Mouse (Mus musculus): ENCODE results near the gene Chaf1b. TPM values are rescaled to one million over a fixed set of nuclear protein-coding genes. Genes with fewer than 3 reads are reported as not detected.

Gene Chaf1b
- 39.0 and 41.1 TPM in 2 replicates for polyA plus RNA-seq (2014; fragmentation: Nextera tagmentation; extraction: Ambion mirVana)

DNA sequence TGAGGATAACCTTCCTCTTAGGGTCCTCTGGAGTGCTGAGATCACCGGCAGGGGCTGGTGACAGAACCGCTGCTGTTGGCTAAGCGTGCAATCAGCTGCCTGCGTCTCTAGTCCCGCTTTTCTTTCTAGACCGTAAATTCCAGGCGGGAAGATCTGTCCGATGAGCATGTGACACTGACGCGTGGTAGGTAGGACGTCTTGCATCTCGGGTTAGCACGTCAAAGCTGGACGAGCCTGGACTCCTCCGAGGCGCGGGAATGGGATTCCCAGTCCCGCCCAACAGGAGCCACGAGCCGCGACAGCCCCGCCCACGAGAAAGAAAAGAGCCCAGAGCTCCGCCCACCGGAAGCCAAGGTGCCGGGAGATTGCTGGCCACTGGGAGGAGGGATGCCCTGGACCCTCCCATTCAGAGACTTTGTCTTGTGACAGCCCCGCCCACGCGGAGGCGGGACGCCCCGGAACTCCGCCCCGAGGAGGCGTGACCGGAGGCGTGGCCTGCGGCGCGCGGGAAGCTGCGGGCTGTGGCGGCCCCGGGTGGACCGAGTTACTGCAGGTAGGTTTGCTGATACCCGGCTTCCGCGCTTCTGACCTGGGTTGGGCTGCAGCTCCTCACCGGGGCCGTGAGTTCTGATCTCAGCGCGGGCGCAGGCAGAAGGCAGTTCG, at the start of gene Chaf1b:
Chaf1b (plus strand) TSS at position 479 of the 663 bp plus-strand sequence.
- Histone ChIP-seq H3K27me3 (ENCODE audit: control insufficient read depth, insufficient read depth, low read length) (no peaks in the 10 kb centered on the region), H3K9me3 (ENCODE audit: control insufficient read depth, low read length) (no peaks in the 10 kb centered on the region), H3K4me3 (ENCODE audit: control insufficient read depth in 1 of 2, insufficient read depth in 1 of 2, low read depth in 1 of 2, low read length in 2 of 2) (peak within 1 kb of the TSS; percentile 82 to 90), H3K36me3 (ENCODE audit: control insufficient read depth, insufficient read depth, low read length) (peaks cover 19% of the 10 kb centered on the region), H3K4me2 (ENCODE audit: low read length) (peak within 1 kb of the TSS; percentile 93), H3K27ac (replicated peaks in 1 of 2; ENCODE audit: control insufficient read depth in 1 of 2, insufficient read depth in 1 of 2, low read depth in 2 of 2, low read length in 2 of 2) (no peak within 1 kb of the TSS), H3K4me1 (ENCODE audit: control insufficient read depth in 2 of 2, insufficient read depth in 2 of 2, low read length in 2 of 2) (peaks cover 0 to 7% of the 10 kb centered on the region in 2 experiments; a peak in 3 of 4 replicates), H3K9ac (ENCODE audit: low read length) (peak within 1 kb of the TSS; percentile 82)
- WGBS, result under 1% methylated on average over 53 of the region's 54 CpGs
- ATAC-seq (ENCODE audit: insufficient number of reproducible peaks, insufficient read depth, low FRiP score, low read depth), result peak; percentile 94

DNA sequence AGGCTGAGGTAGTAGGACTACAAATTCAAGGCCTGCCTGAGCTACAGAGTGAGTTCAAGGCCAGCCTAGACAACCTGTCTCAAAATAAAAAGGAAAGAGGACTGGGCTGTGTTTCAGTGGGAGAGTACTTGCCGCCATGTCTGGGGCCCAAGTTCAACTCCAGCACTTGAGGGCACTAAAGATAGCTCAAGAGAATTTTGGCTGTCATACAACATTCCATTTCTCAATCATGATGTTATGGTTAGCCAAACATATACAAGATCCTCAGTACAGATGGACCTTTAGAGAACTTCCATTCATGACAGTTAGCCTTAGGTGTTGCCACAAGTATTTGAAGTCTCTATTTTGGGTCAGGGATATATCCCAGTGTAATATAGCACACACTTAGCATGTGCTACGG, 49.6 kb upstream of the Chaf1b start:
- Histone ChIP-seq H3K9ac (ENCODE audit: low read length) (no peak overlapping the region), H3K4me2 (ENCODE audit: low read length) (peak overlapping the region; percentile 72), H3K36me3 (ENCODE audit: control insufficient read depth, insufficient read depth, low read length) (no peaks in the 10 kb centered on the region), H3K27me3 (ENCODE audit: control insufficient read depth, insufficient read depth, low read length) (no peaks in the 10 kb centered on the region), H3K9me3 (ENCODE audit: control insufficient read depth, low read length) (no peaks in the 10 kb centered on the region), H3K4me3 (ENCODE audit: control insufficient read depth in 1 of 2, insufficient read depth in 1 of 2, low read depth in 1 of 2, low read length in 2 of 2) (0 out of 4 replicates have a peak overlapping the region, but pooled peaks of 1 of the 2 experiments have one; percentile 1), H3K4me1 (ENCODE audit: control insufficient read depth in 2 of 2, insufficient read depth in 2 of 2, low read length in 2 of 2) (peaks cover 2 to 19% of the 10 kb centered on the region in 2 experiments), H3K27ac (replicated peaks in 1 of 2; ENCODE audit: control insufficient read depth in 1 of 2, insufficient read depth in 1 of 2, low read depth in 2 of 2, low read length in 2 of 2) (peak overlapping the region in 1 of 2 experiments; percentile 61; a peak in 2 of 4 replicates)
- no peak for ATAC-seq (ENCODE audit: insufficient number of reproducible peaks, insufficient read depth, low FRiP score, low read depth)
- 33% methylated on average over 2 of the region's 2 CpGs for WGBS

DNA sequence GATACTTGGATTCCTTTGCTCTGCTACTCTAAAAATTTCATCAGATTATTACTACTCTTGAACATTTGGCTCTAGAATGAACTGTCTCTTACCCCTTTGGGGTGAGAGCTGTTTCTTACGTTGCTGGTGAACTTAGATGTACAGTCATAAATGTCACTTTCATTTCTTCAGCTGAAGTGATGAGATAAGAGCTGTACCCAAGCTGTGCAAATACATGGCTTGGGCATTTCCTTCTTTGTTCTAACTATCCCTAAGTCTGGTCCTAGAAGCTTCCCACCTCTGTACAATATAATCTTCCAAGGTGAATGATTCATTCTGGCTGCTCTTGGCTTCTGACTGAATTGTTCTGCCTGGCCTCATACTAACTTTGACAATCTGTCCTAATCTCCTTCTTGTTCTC, 44.7 kb upstream of the Chaf1b start:
- Histone ChIP-seq H3K9me3 (ENCODE audit: control insufficient read depth, low read length) (no peaks in the 10 kb centered on the region), H3K4me1 (ENCODE audit: control insufficient read depth in 2 of 2, insufficient read depth in 2 of 2, low read length in 2 of 2) (peaks cover 0 to 8% of the 10 kb centered on the region in 2 experiments; a peak in 3 of 4 replicates), H3K27me3 (ENCODE audit: control insufficient read depth, insufficient read depth, low read length) (no peaks in the 10 kb centered on the region), H3K36me3 (ENCODE audit: control insufficient read depth, insufficient read depth, low read length) (peaks cover 11% of the 10 kb centered on the region; the same call in 1 of the 2 replicates), H3K4me2 (ENCODE audit: low read length) (no peak overlapping the region), H3K27ac (replicated peaks in 1 of 2; ENCODE audit: control insufficient read depth in 1 of 2, insufficient read depth in 1 of 2, low read depth in 2 of 2, low read length in 2 of 2) (no peak overlapping the region), H3K4me3 (ENCODE audit: control insufficient read depth in 1 of 2, insufficient read depth in 1 of 2, low read depth in 1 of 2, low read length in 2 of 2) (no peak overlapping the region), H3K9ac (ENCODE audit: low read length) (no peak overlapping the region)
- 91% methylated on average over 1 of the region's 1 CpGs for WGBS
- ATAC-seq (ENCODE audit: insufficient number of reproducible peaks, insufficient read depth, low FRiP score, low read depth), result no peak

DNA sequence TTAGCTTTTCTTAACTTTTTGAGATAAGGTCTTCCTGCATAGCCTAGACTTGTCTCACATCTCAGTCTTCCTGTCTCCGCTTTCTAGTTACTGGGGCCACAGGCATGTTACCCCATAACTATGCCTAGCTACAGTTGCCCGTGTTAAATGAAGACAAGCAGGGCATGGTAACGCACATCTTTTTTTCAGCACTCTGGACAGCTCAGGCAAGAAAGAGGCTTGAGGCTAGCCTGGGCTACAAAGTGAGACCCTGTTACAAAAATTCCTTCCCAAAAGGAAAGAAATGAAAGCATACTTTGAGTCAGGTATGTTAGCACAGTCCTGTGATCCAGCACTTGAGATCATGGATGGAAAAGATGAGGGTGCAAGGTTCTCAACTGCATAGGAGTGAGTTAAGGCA, 33.2 kb upstream of the Chaf1b start:
- ATAC-seq (ENCODE audit: insufficient number of reproducible peaks, insufficient read depth, low FRiP score, low read depth), result no peak
- 94% methylated on average over 3 of the region's 3 CpGs for WGBS

DNA sequence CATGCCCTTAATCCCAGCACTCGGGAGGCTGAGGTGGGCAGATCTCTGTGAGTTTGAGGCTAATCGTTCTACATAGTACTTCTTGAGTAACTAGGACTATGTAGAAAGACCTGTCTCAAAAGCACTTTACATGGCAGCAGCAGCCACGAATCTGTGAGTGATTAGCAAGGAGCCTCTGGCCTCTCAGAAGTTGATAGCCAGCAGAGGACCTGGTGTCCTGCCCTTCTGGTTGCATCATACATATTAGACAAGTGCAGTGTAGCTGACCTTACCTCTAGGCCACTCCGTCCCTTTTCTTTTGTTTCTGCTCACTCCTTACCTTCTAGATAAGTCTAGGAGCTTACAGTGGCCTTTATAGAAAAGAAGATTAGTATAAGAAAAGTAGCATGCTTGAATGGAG, 23.7 kb upstream of the Chaf1b start:
- Histone ChIP-seq H3K27me3 (ENCODE audit: control insufficient read depth, insufficient read depth, low read length) (no peaks in the 10 kb centered on the region), H3K9me3 (ENCODE audit: control insufficient read depth, low read length) (no peaks in the 10 kb centered on the region), H3K27ac (replicated peaks in 1 of 2; ENCODE audit: control insufficient read depth in 1 of 2, insufficient read depth in 1 of 2, low read depth in 2 of 2, low read length in 2 of 2) (no peak overlapping the region), H3K4me3 (ENCODE audit: control insufficient read depth in 1 of 2, insufficient read depth in 1 of 2, low read depth in 1 of 2, low read length in 2 of 2) (no peak overlapping the region), H3K36me3 (ENCODE audit: control insufficient read depth, insufficient read depth, low read length) (peaks cover 96% of the 10 kb centered on the region), H3K4me1 (ENCODE audit: control insufficient read depth in 2 of 2, insufficient read depth in 2 of 2, low read length in 2 of 2) (no peaks in the 10 kb centered on the region), H3K9ac (ENCODE audit: low read length) (no peak overlapping the region), H3K4me2 (ENCODE audit: low read length) (no peak overlapping the region)
- no peak for ATAC-seq (ENCODE audit: insufficient number of reproducible peaks, insufficient read depth, low FRiP score, low read depth)
- 83% methylated on average over 4 of the region's 4 CpGs for WGBS

More for the DNA sequence above, 33.2 kb upstream of the Chaf1b start:
- H3K4me3 ChIP-seq (ENCODE audit: control insufficient read depth in 1 of 2, insufficient read depth in 1 of 2, low read depth in 1 of 2, low read length in 2 of 2), result no peak overlapping the region
- no peak overlapping the region for H3K27ac ChIP-seq (replicated peaks in 1 of 2; ENCODE audit: control insufficient read depth in 1 of 2, insufficient read depth in 1 of 2, low read depth in 2 of 2, low read length in 2 of 2)
- H3K36me3 ChIP-seq (ENCODE audit: control insufficient read depth, insufficient read depth, low read length), result peaks cover 96% of the 10 kb centered on the region
- no peaks in the 10 kb centered on the region for H3K27me3 ChIP-seq (ENCODE audit: control insufficient read depth, insufficient read depth, low read length)
- H3K4me1 ChIP-seq (ENCODE audit: control insufficient read depth in 2 of 2, insufficient read depth in 2 of 2, low read length in 2 of 2), result no peaks in the 10 kb centered on the region
- no peak overlapping the region for H3K9ac ChIP-seq (ENCODE audit: low read length)
- H3K9me3 ChIP-seq (ENCODE audit: control insufficient read depth, low read length), result no peaks in the 10 kb centered on the region
- no peak overlapping the region for H3K4me2 ChIP-seq (ENCODE audit: low read length)

DNA sequence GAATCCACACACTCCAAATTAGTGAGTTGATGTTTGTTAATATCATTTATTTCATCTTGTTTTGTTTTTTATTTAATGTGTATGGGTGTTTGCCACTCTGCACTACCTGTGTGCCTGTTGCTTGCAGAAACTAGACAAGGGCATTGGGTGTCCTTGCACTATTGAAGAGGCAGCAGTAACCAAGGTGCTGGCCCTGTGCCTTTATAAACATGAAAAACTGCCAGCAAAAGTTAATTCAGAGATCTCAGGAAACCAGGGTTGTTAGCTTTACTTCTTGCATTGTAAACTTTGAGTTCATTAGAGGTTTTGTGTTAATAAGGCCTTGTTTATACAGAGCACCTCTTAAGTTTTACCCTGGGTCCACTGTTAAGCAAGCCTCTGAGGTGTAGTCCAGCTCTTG, 23.0 kb upstream of the Chaf1b start:
- no peaks in the 10 kb centered on the region for H3K27me3 ChIP-seq (ENCODE audit: control insufficient read depth, insufficient read depth, low read length)
- no peaks in the 10 kb centered on the region for H3K4me1 ChIP-seq (ENCODE audit: control insufficient read depth in 2 of 2, insufficient read depth in 2 of 2, low read length in 2 of 2)
- H3K4me2 ChIP-seq (ENCODE audit: low read length), result no peak overlapping the region
- H3K9ac ChIP-seq (ENCODE audit: low read length), result no peak overlapping the region
- ATAC-seq (ENCODE audit: insufficient number of reproducible peaks, insufficient read depth, low FRiP score, low read depth), result no peak
- no peak overlapping the region for H3K27ac ChIP-seq (replicated peaks in 1 of 2; ENCODE audit: control insufficient read depth in 1 of 2, insufficient read depth in 1 of 2, low read depth in 2 of 2, low read length in 2 of 2)
- H3K9me3 ChIP-seq (ENCODE audit: control insufficient read depth, low read length), result no peaks in the 10 kb centered on the region
- peaks cover 96% of the 10 kb centered on the region for H3K36me3 ChIP-seq (ENCODE audit: control insufficient read depth, insufficient read depth, low read length)
- H3K4me3 ChIP-seq (ENCODE audit: control insufficient read depth in 1 of 2, insufficient read depth in 1 of 2, low read depth in 1 of 2, low read length in 2 of 2), result no peak overlapping the region

DNA sequence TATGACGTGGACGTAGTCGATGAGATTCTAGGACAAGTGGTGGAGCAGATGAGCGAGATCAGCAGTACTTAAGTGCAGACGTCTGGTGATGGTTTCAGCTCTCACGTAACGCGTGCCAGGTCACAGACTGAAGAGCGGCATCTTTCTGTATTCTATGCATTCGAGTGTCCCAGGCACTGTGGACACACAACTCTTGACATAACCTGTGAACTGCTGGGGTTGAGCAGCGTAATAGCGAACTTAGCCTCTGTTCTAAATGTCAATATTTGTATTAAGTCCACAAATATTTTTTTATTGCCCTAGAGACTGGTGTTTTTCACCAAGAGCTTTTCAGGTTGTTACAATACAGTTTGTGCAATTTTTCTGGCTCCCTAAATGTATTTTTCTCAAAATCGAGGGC, 8.9 kb upstream of the Chaf1b start:
- WGBS, result 88% methylated on average over 13 of the region's 13 CpGs
- Histone ChIP-seq H3K27ac (replicated peaks in 1 of 2; ENCODE audit: control insufficient read depth in 1 of 2, insufficient read depth in 1 of 2, low read depth in 2 of 2, low read length in 2 of 2) (no peak overlapping the region), H3K4me3 (ENCODE audit: control insufficient read depth in 1 of 2, insufficient read depth in 1 of 2, low read depth in 1 of 2, low read length in 2 of 2) (no peak overlapping the region), H3K36me3 (ENCODE audit: control insufficient read depth, insufficient read depth, low read length) (peaks cover 76% of the 10 kb centered on the region), H3K4me2 (ENCODE audit: low read length) (no peak overlapping the region), H3K4me1 (ENCODE audit: control insufficient read depth in 2 of 2, insufficient read depth in 2 of 2, low read length in 2 of 2) (no peaks in the 10 kb centered on the region), H3K9ac (ENCODE audit: low read length) (no peak overlapping the region), H3K27me3 (ENCODE audit: control insufficient read depth, insufficient read depth, low read length) (no peaks in the 10 kb centered on the region), H3K9me3 (ENCODE audit: control insufficient read depth, low read length) (no peaks in the 10 kb centered on the region)
- ATAC-seq (ENCODE audit: insufficient number of reproducible peaks, insufficient read depth, low FRiP score, low read depth), result no peak
